Comparison of ENCODE assay signal across 13 mouse cellular contexts in the genomic region with DNA sequence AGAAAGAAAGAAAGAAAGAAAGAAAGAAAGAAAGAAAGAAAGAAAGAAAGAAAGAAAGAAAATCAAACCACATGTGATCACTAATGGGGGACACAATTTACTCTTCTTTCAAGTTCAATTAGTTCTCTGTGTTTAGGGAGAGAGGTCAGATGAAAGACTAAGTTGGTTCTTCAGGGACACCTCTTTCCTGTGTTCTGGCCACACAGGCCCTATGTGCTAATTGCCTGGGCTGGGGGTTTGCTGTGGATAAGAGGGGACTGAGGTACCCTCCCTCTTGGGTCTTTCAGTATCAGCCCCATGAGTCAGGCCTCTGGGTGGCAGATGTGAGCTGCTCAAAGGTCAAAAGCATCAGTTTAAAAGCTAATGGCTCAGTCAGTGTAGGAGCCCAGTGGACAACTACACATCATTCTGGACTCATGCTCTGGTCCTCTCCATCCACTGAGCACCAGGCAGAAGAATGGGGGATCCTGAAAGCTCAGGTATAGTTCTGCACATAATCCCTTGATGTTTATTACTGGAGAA. TPM values are rescaled to one million over a fixed set of nuclear protein-coding genes. Genes with fewer than 3 reads are reported as not detected.
A peak's percentile ranks its signal among the peaks of the same experiment; 100 is the strongest.
DNase-seq lines count a peak whose midpoint lies in the region.
"Had no signal": no experiment of that assay in that cellular context is flagged by ENCODE, and none has a peak within 500 bp of the region (broad histone marks: within the 10 kb centered on the region; RNA-seq: fewer than 3 reads in every experiment).

Olfr15 (plus strand) TSS at position 291 of the 522 bp plus-strand sequence.

- DNase-seq in kidney, adult 18-20 months, result peak; percentile 9
- DNase-seq in kidney, postnatal 10 days, result no peak
- DNase-seq in A20 (ENCODE audit: low read depth, low spot score) (peak; percentile 45), ES-CJ7 (ENCODE audit: low read depth, low spot score) (peak; percentile 49)
- DNase-seq in induced T-regulatory cell, adult 2 months (ENCODE audit: low read depth), result peak; percentile 27
- no peak for DNase-seq in urinary bladder, postnatal 36 days (ENCODE audit: low spot score in 2 of 2)
- no peak for DNase-seq in gastrocnemius, adult 8-10 months (ENCODE audit: low spot score in 2 of 2)
- DNase-seq: adrenal gland, postnatal 25 days; heart, postnatal 14 days; left cerebral cortex, postnatal 4 days; right cerebral cortex, postnatal 25 days; thymus, postnatal 36 days had no signal

RNA-seq across cellular contexts. Expression of gene Olfr15, which starts in this region (rescaled TPM):
- not detected for total RNA-seq in gastrocnemius, adult 8-10 months (2022)
- total RNA-seq: adrenal gland, postnatal 25 days; gastrocnemius, postnatal 4 days; heart, postnatal 14 days; left cerebral cortex, postnatal 4 days had no signal

Comparison
In these comparisons a context has a peak if more than half of its experiments do, and no peak if none do; other contexts are left out.
1. DNase-seq: peak in kidney, adult 18-20 months (single experiment), A20 (single experiment), ES-CJ7 (single experiment) and induced T-regulatory cell, adult 2 months (single experiment); none in kidney, postnatal 10 days (single experiment), urinary bladder, postnatal 36 days (0 of 2) and gastrocnemius, adult 8-10 months (0 of 2).